Mouse (Mus musculus): Measurements from ENCODE around the gene Prdm10. TPM values are rescaled to one million over a fixed set of nuclear protein-coding genes. Genes with fewer than 3 reads are reported as not detected.

Prdm10 gene
- total RNA-seq, 2 experiments from 2014 or later: 9.0 to 9.3 TPM

DNA sequence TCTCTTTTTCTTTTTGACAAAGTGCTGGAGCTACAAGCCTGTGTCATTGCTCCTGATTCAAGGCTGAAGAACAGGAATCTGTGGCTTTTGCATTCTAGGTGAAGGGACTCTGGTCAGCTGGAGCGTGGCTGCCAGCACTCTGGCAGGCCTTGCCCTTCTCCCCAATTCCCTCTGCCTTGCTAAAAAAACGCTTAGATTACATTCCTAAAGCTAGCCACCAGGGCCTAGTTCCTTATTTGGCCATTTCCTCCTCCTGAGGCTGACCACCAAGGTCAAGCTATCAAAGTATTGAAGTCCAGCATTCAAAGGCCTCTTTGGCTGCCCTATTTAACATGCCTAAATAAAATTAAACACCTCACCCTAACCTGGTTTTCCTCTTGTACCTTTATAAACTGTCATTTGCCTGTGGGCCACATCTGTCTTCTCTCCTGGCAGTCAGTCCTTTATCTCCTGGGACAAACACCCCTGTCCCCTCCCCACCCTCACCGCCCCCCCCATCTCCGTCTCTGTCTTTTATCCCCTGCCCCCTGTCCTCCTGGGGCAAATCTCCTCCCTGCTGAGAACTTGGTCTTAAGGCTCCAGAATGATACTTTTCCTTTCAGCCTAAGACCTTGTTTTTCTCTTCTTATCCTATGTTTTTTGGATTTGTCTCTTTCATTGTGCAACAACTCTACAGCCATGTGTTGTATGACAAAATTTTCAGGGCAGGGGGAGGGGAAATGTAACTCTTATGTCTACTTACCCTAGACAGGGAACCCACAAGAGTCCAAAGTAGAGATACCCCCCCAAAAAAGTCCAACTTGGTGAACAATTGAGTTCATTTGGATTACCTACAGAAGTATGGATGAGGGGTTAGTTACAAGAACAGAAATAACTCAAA lies 17.9 kb upstream of the Prdm10 start:
- peak in 1 of 2 experiments; percentile 9 for DNase-seq (ENCODE audit: low spot score in 2 of 2)

- DNase-seq (ENCODE audit: low spot score in 2 of 2): no peak
Measured at GRCm38 (mm10) chr9:31266013-31266659, 14.2 kb upstream of the Prdm10 start.

DNA sequence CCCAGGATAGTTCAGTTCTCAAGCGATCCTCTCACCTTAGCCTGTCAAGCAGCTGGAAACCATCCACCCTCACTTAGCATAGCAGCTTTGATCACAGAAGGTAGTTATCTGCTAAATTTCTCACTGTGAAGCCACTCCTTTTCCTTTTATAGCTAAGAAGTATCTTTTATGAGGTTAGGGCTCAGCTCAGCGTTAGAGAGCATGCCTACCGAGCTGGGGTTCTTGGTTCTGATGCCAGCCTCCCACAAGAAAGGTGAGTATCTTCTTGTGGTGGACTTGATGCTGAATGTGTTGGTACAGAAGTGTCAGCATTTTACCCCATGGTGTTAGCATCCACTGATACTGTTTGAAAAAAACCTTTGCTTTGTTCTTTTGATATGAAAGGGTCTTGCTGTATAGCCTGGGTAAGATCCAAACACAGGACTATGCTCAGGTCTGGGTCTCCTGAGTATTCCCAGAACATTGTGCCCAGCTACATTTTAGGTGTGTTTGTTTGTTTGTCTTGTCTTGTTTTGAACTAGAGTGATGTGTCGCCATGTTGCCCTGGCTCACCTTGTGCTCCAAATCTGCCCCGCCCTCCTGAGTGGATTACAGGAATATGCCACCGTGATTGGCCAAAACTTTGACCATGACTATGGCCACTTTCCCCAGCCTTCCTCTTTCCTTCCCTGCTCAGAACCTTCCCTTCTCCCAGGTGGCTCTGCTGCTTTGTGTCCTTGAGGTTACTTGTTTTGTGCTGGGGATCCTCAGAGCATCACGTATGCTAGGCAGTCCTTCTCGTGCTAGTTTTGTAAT lies 8.9 kb upstream of the Prdm10 start:
- DNase-seq (ENCODE audit: low spot score in 2 of 2): no peak

DNA sequence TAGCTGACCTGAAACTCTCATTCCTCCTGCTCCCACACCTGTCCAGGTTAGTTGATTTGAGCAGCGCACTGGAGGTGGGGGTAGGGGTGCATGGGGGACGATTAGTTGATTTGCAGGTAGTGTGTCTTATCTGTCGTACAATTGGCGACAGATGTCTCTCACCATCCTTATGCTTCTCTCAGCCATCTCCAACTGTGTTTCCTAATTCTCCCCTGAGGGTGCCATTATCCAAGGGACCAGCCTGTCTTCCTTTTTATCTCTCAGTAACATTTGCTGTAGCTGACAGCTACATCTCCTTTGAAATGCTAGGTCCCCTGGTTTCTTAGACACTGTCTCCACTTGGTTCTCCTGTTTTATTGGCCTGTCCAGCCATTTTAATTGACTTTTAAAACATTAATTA lies 8.2 kb upstream of the Prdm10 start:
- no peak for DNase-seq (ENCODE audit: low spot score in 2 of 2)

DNA sequence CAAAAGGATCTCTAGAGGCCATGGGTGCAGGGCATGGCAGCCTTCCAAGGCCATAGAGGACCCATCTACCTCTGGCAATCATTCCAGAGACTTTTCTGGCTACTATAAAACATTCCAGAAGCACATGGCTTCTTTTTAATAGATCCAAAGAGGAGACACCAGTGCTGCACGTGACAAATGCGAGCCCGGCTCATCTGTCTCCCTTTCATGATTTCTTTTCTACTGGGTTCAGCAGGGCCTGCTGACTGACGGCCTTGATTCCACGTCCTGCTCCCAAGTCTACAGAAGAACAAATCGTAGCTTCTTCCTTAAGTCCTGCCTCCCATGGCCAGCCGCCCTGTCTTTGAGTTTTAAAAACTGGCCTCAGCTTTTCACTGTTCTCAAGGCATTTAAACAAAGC lies 1.7 kb upstream of the Prdm10 start:
- DNase-seq (ENCODE audit: low spot score in 2 of 2): no peak

DNA sequence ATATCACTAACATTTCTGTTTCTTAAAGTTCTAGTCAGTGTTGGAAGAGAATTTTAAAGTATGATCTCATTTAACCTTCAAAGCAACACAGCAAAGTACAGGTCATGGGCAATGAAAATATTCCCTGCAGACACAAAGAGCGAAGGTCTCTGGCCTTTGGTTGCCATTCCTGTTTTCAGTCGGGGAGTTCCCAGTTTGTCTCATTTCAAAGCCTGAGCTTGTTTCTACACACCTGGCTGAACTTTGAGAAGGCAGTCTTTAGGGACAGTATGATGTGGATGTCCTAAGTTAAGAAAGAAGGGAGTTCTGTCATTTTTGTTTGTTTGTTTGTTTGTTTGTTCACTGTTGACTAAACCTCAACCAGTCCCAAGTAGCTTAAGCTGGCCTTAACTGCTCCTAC lies 1.0 kb upstream of the Prdm10 start:
- DNase-seq (ENCODE audit: low spot score in 2 of 2): no peak

- DNase-seq (ENCODE audit: low spot score in 2 of 2): peak; percentile 47 to 79
Measured at GRCm38 (mm10) chr9:31279885-31280365, 413 bp upstream of the Prdm10 start.

- peak; percentile 62 to 71 for DNase-seq (ENCODE audit: low spot score in 2 of 2)
Measured at GRCm38 (mm10) chr9:31281011-31281662, 799 bp downstream of the Prdm10 start.

DNA sequence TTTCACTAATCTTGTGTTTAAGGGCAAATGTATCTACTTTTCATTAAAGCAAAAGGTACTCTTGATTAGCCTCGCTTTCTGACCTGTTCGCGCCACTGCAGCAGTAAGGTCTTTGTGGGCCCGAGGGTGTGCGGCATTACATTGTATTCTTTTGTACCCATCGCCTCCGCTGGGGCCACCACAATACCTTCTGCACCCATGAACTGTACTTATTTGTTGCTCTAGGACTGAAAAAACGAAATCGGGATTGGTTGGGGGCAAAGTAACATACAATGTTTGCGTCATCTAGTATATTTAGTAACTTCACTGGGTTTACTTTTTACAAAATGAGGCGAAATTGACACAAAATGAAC lies 1.3 kb downstream of the Prdm10 start:
- no peak for DNase-seq (ENCODE audit: low spot score in 2 of 2)

DNA sequence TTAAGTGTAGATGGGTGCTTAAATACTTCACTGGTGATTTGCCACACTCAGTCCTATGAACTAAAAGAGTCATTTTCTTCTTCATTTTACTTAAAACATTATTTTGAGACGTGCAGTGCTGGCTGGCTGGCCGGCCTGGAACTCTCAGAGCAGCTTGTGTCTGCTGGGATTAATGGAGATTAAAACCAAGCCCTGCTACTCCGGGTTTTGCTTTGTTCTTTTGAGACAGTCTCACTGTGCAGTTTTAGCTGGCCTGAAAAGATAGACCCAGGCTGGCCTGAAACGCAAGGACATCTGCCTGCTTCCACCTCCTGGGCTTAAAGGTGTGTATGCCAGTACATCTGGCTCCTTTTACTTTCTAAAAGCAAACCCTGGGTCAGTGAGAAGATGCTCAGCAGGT lies 2.2 kb downstream of the Prdm10 start:
- no peak for DNase-seq (ENCODE audit: low spot score in 2 of 2)

DNA sequence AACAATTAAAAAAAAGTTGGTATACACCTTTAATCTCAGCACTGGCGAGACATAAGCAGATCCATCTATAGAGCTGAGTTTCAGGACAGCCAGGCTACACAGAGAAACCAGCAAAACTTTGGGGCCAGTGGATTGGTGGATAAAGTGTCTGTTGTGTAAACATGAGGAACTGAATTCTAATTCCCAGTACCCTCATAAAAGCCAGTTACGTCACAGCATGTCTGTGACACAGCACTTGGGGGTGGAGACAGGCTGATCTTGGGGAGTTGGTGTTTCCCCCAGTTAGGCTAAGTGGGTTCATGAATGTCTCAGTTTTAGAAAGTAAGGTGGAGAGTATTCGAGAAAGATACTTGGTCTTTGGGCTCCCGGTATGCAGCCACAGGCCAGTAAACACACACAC lies 2.7 kb downstream of the Prdm10 start:
- DNase-seq (ENCODE audit: low spot score in 2 of 2): no peak

- DNase-seq (ENCODE audit: low spot score in 2 of 2): no peak
Measured at GRCm38 (mm10) chr9:31283911-31284310, 3.6 kb downstream of the Prdm10 start.

GRCm38 (mm10) chr9:31290201-31290862 lies 10.0 kb downstream of the Prdm10 start:
- DNase-seq (ENCODE audit: low spot score in 2 of 2): no peak

DNA sequence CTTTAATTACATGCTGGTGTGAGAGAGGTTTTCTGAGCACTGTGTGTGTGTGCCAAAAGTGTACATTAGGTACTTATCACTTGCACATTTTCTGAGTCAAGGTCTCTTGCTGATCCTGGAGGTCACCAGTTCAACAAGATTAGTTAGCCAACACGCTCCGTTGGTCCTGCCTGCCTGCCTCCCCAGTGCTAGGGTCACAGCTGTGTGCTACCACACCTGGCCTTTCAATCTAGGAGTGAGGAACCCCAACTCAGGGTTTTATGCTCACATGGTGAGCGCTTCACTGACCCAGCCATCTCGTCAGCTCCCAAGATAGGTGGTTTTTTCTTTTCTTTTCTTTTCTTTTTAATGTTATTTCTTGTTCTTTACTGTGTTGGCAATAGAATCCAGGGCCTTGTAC lies 11.6 kb downstream of the Prdm10 start:
- no peak for DNase-seq (ENCODE audit: low spot score in 2 of 2)

DNA sequence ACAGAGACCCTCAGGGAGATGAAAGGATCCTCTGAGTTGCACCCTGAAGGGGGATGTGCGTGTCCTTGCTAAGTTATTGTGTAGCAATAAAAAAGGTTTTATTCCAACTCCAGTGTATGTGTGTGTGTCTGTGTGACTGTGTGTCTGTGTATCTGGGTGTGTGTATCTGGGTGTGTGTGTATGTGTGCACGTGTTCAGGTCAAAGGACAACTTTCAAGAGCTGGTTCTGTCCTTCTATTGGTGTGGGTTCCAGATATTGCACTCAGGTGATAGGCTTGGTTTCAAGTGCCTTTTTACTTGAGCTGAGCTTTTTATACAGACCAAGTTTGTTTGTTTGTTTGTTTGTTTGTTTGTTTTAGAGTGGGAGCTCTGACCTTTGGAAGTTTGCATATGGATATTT lies 12.9 kb downstream of the Prdm10 start:
- no peak for DNase-seq (ENCODE audit: low spot score in 2 of 2)

- no peak for DNase-seq (ENCODE audit: low spot score in 2 of 2)
Measured at GRCm38 (mm10) chr9:31295311-31295710, 15.0 kb downstream of the Prdm10 start.

DNA sequence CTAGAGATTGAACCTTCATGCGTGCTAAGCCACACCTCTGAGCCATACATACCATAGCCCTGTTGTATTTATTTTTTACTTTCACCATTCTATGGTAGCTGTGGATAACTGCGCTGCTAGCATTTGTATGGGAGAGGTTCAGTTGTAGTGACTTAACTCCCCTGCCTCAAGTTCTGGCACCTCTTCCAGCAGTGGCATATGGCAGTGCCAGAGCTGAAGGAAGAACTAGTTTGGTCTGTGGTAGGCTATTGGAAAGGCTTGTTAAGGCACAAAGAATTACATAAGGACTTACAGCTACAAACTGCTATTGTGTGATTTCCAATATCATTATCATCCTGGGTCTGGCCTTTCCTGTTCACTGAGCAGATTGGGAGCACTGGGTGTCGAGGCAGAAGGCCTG lies 16.0 kb downstream of the Prdm10 start:
- no peak for DNase-seq (ENCODE audit: low spot score in 2 of 2)

DNA sequence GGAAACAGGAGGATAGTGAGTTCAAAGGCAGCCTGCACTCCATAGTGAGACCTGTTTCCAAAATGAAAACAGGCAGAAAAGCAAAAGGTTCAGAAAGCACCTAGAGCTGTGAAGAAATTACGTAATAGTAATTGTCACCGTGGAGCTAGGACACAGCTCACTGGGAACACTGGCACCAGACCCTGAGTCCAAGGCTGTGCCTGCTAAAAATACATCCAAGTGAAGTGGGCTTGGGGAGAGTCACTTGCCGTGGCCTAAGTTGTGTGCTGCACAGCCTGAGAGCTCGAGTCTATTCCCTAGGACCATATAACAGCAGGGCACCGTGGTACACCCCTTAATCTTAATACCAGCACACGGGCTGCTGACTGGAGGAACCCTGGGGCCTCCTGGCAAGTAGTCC lies 18.4 kb downstream of the Prdm10 start:
- no peak for DNase-seq (ENCODE audit: low spot score in 2 of 2)

GRCm38 (mm10) chr9:31300525-31300924 lies 20.2 kb downstream of the Prdm10 start:
- no peak for DNase-seq (ENCODE audit: low spot score in 2 of 2)

DNA sequence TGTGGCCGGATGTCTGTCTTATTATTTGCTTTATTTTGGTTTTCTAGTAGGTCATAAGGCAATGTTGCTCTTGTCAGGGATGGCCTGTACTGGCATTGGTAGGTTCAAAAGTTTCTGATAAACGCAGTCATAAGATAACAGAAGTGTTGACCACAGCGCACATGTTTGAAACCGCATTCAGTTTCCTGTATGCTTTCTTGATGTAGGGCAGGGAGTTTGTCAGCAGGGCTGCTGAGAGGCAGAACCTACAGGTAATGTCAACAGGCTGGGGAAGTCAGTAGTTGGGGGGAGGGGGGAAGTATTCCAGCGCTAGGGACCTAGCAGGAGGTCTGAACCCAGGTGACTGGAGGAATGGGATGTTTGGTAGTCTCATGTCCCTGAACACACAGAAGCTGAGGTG lies 20.8 kb downstream of the Prdm10 start:
- no peak for DNase-seq (ENCODE audit: low spot score in 2 of 2)

Measured in adrenal gland, postnatal 4 days (tissue).